Mouse (Mus musculus) B cell, adult (primary cell): ENCODE measurements around the gene Krtap1-4. TPM values are rescaled to one million over a fixed set of nuclear protein-coding genes. Genes with fewer than 3 reads are reported as not detected.

ENCODE experiments used
- total RNA-seq: library from RNA; stranded (reverse); gene quantifications from 4 replicates; pipeline ENCODE4 v1.2.4, GENCODE M21; 2023; ENCODE audit not compliant: inconsistent age

Gene Krtap1-4
- total RNA-seq = not detected in 4 replicates

DNA sequence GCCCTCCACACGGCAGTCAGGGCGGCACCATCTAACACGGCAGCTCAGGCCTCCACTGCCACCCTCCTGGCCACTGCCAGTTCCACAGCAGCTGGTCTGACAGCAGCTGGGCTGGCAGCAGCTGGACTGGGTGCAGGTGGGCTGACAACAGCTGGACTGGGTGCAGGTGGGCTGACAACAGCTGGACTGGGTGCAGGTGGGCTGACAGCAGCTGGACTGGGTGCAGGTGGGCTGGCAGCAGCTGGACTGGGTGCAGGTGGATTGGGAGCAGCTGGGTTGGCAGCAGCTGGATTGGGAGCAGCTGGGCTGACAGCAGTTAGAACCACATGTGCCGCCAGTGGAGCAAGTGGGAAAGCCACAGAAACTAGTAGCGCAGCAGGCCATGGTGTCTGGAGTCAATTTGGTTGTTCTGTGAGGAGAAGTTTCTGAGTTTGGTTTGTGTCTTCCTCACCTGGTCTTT is at the start of gene Krtap1-4:
TSS of gene Krtap1-4 (minus strand) at position 410 of the 460 bp plus-strand sequence.

DNA sequence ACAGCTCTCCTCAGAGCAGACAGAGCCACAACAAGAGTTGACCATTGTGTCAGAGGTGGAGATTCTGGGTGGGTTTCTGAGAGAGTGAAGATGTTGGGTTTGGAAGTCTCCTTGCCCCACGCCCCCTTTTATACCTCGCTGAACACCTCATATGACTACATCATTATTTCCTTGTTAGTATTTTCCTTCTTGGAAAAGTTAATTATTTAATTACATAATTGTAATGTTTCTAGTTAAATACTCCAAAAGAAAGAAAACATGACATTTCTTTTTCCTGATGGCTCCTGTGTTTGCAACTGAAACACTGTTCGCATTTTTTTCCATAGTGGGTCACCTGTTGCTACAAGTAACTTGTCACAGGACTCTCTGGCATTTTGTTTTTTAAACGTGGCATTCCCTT is 44.7 kb upstream of the Krtap1-4 start, which contains the start of gene Krtap4-1:
TSS of gene Krtap4-1 (minus strand) at position 101 of the 400 bp plus-strand sequence.

DNA sequence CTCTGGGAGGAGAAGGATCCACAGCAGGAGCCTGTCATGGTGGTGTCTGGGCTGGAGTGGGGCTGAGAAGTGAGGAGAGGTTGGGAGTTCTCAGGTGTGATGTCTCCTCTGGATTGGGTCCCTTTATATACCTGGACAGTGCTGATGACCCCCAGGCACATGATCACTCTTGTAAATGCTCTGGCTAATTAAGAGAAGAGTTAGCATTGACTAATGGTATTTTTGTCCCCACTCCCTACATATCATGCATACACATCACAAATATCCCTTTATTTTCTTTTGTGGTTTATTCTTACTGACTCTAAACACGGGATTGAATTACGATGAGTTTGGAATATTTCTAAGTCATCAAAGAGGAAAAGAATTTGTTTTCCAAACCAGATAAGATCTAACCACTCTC is 36.9 kb upstream of the Krtap1-4 start, which contains the start of gene Gm11562:
TSS of gene Gm11562 (minus strand) at position 101 of the 400 bp plus-strand sequence.

DNA sequence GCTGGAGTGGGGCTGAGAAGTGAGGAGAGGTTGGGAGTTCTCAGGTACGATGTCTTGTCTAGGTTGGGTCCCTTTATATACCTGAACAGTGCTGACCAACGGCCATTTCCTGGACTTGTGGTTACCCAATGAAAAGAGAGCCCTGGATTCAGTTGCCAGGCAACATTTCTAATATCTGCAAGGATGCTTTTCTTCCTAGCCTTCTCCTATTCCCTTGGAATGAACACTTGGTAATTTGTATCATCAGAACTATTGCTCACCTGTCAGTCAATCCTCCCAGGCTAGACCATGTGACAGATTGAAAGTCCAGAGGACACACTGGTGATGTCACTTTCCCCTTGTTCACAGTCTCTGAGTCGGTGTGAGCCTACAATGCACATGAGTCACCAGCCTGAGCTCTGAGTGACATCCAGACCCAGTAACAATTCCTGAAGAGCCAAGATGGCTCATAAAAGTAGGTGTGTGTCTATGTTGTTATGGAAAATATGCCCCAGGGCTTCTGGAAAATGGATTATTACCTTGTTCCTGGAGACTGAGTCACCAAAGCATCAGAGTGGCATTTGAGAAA is 31.4 kb upstream of the Krtap1-4 start, which contains the start of gene Krtap2-4:
TSS of gene Krtap2-4 (minus strand) at position 51 of the 568 bp plus-strand sequence.

DNA sequence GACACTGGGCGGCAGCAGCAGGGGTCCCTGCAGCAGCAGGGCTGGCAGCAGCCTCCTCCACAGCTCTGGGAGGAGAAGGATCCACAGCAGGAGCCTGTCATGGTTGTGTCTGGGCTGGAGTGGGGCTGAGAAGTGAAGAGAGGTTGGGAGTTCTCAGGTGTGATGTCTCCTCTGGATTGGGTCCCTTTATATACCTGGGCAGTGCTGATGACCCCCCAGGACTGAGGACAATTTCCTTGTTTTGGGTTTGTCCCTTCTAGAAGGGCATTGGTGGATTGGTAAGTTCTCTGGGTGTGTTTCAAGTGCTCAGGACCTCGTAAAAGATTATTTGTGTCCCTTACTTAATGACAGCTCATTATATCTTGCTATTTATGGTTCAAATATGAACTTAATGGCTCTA is 26.6 kb upstream of the Krtap1-4 start, which contains the start of gene Gm11937:
TSS of gene Gm11937 (minus strand) at position 101 of the 400 bp plus-strand sequence.

DNA sequence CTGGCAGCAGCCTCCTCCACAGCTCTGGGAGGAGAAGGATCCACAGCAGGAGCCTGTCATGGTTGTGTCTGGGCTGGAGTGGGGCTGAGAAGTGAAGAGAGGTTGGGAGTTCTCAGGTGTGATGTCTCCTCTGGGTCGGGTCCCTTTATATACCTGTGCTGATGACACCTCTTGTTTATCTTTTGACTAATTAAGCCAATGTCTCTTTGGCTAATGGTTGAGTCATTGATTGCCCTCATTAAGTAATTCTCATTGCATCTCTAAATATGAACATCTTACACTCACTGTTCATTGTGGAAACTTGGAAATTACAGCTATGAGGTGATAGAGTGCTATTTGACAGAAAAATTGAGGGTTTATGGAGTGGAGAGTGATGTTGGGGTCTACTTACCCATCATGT is 19.8 kb upstream of the Krtap1-4 start, which contains the start of gene Gm11938:
TSS of gene Gm11938 (minus strand) at position 101 of the 400 bp plus-strand sequence.

DNA sequence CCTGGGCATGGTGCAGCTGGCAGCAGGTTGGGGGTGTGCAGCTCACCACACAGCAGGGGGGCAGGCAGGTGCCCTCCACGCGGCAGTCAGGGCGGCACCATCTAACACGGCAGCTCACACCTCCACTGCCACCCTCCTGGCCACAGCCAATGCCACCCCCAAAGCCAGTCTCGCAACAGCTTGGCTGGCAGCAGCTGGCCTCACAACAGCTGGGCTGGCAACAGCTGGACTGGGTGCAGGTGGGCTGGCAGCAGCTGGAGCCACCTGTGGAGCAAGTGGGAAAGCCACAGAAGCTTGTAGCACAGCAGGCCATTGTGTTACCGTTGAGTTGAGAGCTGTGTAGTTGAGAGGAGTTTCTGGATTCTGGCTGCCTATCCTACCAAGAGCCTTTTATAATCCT is 14.3 kb upstream of the Krtap1-4 start, which contains the start of gene Krtap9-3:
TSS of gene Krtap9-3 (minus strand) at position 364 of the 400 bp plus-strand sequence.

DNA sequence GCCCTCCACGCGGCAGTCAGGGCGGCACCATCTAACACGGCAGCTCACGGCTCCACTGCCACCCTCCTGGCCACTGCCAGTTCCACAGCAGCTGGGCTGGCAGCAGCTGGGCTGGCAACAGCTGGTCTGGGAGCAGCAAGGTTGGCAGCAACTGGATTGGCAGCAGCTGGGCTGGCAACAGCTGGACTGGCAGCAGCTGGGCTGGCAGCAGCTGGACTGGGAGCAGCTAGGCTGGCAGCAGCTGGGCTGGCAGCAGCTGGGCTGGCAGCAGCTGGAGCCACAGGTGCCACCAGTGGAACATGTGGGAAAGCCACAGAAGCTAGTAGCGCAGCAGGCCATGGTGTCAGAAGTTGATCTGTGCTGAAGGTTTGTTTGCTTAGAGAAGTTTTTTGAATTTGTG is 7.5 kb upstream of the Krtap1-4 start, which contains the start of gene Krtap1-3:
TSS of gene Krtap1-3 (minus strand) at position 359 of the 400 bp plus-strand sequence.

DNA sequence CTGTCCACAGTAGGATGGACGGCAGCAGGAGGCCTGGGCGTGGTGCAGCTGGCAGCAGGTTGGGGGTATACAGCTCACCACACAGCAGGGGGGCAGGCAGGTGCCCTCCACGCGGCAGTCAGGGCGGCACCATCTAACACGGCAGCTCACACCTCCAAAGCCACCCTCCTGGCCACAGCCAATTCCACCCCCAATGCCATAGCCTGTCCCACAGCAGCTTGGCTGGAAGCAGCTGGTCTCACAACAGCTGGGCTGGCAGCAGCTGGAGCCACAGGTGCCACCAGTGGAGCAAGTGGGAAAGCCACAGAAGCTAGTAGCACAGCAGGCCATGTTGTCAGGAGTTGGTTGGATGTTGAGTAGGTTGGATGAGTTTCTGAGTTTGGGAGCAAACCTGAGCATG is 2.8 kb downstream of the Krtap1-4 start, which contains the start of gene Krtap1-5:
TSS of gene Krtap1-5 (minus strand) at position 381 of the 400 bp plus-strand sequence.

DNA sequence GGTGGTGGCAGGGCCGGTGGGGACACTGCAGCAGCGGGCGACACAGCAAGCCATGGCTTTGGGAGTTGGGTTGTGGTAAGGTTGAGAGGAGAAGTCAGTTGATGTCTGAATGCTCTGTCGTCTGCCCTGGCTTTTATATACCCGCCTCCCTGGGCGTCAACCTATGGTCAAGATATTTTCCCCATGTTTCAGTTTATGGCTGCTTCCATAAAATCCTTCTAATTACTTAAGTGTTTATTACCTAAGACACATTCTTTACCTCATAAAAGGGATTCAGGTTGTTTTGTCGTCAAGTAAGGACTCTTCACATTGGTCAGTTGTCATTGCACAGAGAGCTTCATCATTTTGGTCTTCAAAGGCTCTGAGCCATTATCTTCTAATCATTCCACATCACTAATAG is 16.9 kb downstream of the Krtap1-4 start, which contains the start of gene Krtap3-1:
TSS of gene Krtap3-1 (minus strand) at position 101 of the 400 bp plus-strand sequence.

DNA sequence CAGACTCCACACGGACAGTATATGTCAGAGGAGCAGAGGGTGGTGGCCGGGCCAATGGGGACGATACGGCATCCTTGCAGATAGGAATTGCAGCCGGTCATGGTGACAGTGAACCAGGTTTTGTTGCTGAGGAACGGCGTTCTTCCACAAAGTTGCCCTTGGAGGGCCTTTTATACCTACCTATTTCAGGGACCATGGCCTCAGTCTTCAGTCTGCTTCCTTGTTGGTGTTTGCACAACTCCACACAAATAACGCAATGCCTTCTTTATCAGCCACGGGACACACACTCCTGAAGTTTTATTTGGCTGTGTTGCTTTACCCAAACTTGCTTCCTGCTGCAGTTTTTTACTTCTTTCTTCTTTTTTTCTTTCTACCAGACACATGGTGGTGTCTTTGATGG is 24.1 kb downstream of the Krtap1-4 start, which contains the start of gene Gm11939:
TSS of gene Gm11939 (minus strand) at position 101 of the 400 bp plus-strand sequence.

DNA sequence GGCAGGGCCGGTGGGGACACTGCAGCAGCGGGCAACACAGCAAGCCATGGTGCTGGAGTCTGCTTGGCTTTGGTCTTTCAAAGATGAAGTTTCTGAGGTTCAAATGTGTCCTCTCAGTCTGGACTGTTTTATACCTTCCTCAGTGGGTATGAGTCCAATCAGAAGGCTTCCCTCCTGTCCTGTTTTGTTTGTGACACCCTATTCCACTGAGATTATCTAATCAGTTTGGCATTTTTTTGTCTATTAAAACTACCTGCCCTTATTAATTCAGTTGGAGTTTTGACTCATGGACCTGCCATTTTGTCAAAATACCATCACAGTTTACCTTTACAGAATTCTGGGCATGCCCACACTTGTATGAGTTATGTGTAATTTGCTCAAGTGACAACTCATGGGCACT is 26.7 kb downstream of the Krtap1-4 start, which contains the start of gene Krtap3-2:
TSS of gene Krtap3-2 (minus strand) at position 101 of the 400 bp plus-strand sequence.

DNA sequence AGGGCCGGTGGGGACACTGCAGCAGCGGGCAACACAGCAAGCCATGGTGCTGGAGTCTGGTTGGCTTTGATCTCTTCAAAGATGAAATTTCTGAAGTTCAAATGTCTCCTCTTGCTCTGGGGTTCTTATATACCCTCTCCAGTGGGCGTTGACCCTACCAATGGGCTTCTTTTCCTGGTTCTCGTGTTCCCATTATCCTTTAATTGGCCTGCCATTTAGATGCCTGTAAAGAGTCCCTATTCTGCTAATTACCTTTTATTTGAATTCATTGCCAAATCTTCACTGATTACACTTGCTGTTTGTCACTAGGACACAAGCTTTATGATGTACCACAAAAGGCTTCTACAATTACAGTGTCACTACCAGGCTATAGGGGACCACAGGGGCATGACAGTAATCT is 32.7 kb downstream of the Krtap1-4 start, which contains the start of gene Krtap3-3:
TSS of gene Krtap3-3 (minus strand) at position 101 of the 400 bp plus-strand sequence.

Other genes starting within 250 kb of the Krtap1-4 start
- not detected in 4 replicates for gene Krt26, start 245.7 kb downstream of the Krtap1-4 start, total RNA-seq
- not detected in 4 replicates for gene Krt27, start 232.6 kb downstream of the Krtap1-4 start, total RNA-seq
- gene Krt28, start 208.8 kb downstream of the Krtap1-4 start, total RNA-seq = not detected in 4 replicates
- 1.7 to 4.1 TPM (median 2.1 TPM) in 4 replicates for gene Krt10, start 194.3 kb downstream of the Krtap1-4 start, total RNA-seq
- not detected in 4 replicates for gene Krt12, start 161.4 kb downstream of the Krtap1-4 start, total RNA-seq
- not detected in 4 replicates for gene Krt20, start 145.5 kb downstream of the Krtap1-4 start, total RNA-seq
- gene Krt23, start 90.5 kb downstream of the Krtap1-4 start, total RNA-seq = not detected in 4 replicates
- gene Krt39, start 62.3 kb downstream of the Krtap1-4 start, total RNA-seq = not detected in 4 replicates
- not detected in 4 replicates for gene Krt40, start 40.5 kb downstream of the Krtap1-4 start, total RNA-seq
- not detected in 4 replicates for gene Krtap3-3, start 32.8 kb downstream of the Krtap1-4 start, total RNA-seq
- not detected in 4 replicates for gene Krtap3-2, start 26.8 kb downstream of the Krtap1-4 start, total RNA-seq
- not detected in 4 replicates for gene Gm11939, start 24.2 kb downstream of the Krtap1-4 start, total RNA-seq
- gene Krtap3-1, start 17.0 kb downstream of the Krtap1-4 start, total RNA-seq = not detected in 4 replicates
- not detected in 4 replicates for gene Krtap1-5, start 2.6 kb downstream of the Krtap1-4 start, total RNA-seq
- not detected in 4 replicates for gene Krtap1-3, start 7.7 kb upstream of the Krtap1-4 start, total RNA-seq
- not detected in 4 replicates for gene Krtap9-3, start 14.5 kb upstream of the Krtap1-4 start, total RNA-seq
- gene Gm11938, start 19.7 kb upstream of the Krtap1-4 start, total RNA-seq = not detected in 4 replicates
- not detected in 4 replicates for gene Gm11937, start 26.5 kb upstream of the Krtap1-4 start, total RNA-seq
- not detected in 4 replicates for gene Krtap2-4, start 31.2 kb upstream of the Krtap1-4 start, total RNA-seq
- not detected in 4 replicates for gene Gm11562, start 36.8 kb upstream of the Krtap1-4 start, total RNA-seq
- not detected in 4 replicates for gene Krtap4-1, start 44.6 kb upstream of the Krtap1-4 start, total RNA-seq
- not detected in 4 replicates for gene Krtap4-2, start 51.4 kb upstream of the Krtap1-4 start, total RNA-seq
- gene Krtap4-7, start 60.4 kb upstream of the Krtap1-4 start, total RNA-seq = not detected in 4 replicates
- not detected in 4 replicates for gene Gm11555, start 66.6 kb upstream of the Krtap1-4 start, total RNA-seq
- not detected in 4 replicates for gene Gm11563, start 75.3 kb upstream of the Krtap1-4 start, total RNA-seq
- not detected in 4 replicates for gene Krtap4-6, start 82.3 kb upstream of the Krtap1-4 start, total RNA-seq
- not detected in 4 replicates for gene Gm14190, start 107.1 kb upstream of the Krtap1-4 start, total RNA-seq
- not detected in 4 replicates for gene Gm14180, start 150.6 kb upstream of the Krtap1-4 start, total RNA-seq
- not detected in 4 replicates for gene Gm11595, start 189.3 kb upstream of the Krtap1-4 start, total RNA-seq
- gene Krtap4-8, start 197.1 kb upstream of the Krtap1-4 start, total RNA-seq = not detected in 4 replicates
- gene Krtap4-9, start 201.5 kb upstream of the Krtap1-4 start, total RNA-seq = not detected in 4 replicates
- not detected in 4 replicates for gene Gm11596, start 209.8 kb upstream of the Krtap1-4 start, total RNA-seq
- gene Gm11569, start 215.3 kb upstream of the Krtap1-4 start, total RNA-seq = not detected in 4 replicates
- not detected in 4 replicates for gene Gm11554, start 220.8 kb upstream of the Krtap1-4 start, total RNA-seq
- not detected in 4 replicates for gene Krtap4-13, start 226.2 kb upstream of the Krtap1-4 start, total RNA-seq
- gene Gm11564, start 232.0 kb upstream of the Krtap1-4 start, total RNA-seq = not detected in 4 replicates